Mouse (Mus musculus): Measurements from ENCODE around the gene Gm42791. TPM values are rescaled to one million over a fixed set of nuclear protein-coding genes. Genes with fewer than 3 reads are reported as not detected.

The Gm42791 gene
- polyA plus RNA-seq, 1 experiment from 2014 or later = 0.85 TPM

- H3K4me3 ChIP-seq = no peak overlapping the region
- DNase-seq (ENCODE audit: low spot score) = no peak
- 97% methylated on average over 1 of the region's 1 CpGs for WGBS
- peaks cover 4% of the 10 kb centered on the region for H3K9me3 ChIP-seq (replicated peaks)
- H3K4me1 ChIP-seq = peaks cover 23% of the 10 kb centered on the region
- H3K36me3 ChIP-seq = peaks cover 21% of the 10 kb centered on the region
- no peaks in the 10 kb centered on the region for H3K27me3 ChIP-seq (ENCODE audit: low read depth, poor library complexity, severe bottlenecking)
- no peak overlapping the region for H3K27ac ChIP-seq
These were observed 11.3 kb downstream of the Gm42791 start for GRCm38 (mm10) chr5:148983696-148984095.

GRCm38 (mm10) chr5:148983108-148983664 is 11.8 kb downstream of the Gm42791 start:
- H3K36me3 ChIP-seq = peaks cover 21% of the 10 kb centered on the region
- no peaks in the 10 kb centered on the region for H3K27me3 ChIP-seq (ENCODE audit: low read depth, poor library complexity, severe bottlenecking)
- WGBS = 57% methylated on average over 12 of the region's 12 CpGs
- H3K4me1 ChIP-seq = peaks cover 28% of the 10 kb centered on the region
- peaks cover 4% of the 10 kb centered on the region for H3K9me3 ChIP-seq (replicated peaks)
- peak; percentile 87 for DNase-seq (ENCODE audit: low spot score)
- H3K27ac ChIP-seq = peak overlapping the region; percentile 76
- H3K4me3 ChIP-seq = no peak overlapping the region

GRCm38 (mm10) chr5:148982396-148982795 is 12.6 kb downstream of the Gm42791 start:
- H3K27me3 ChIP-seq (ENCODE audit: low read depth, poor library complexity, severe bottlenecking) = no peaks in the 10 kb centered on the region
- peak overlapping the region; percentile 76 for H3K27ac ChIP-seq
- peaks cover 36% of the 10 kb centered on the region for H3K4me1 ChIP-seq
- DNase-seq (ENCODE audit: low spot score) = no peak
- 93% methylated on average over 7 of the region's 7 CpGs for WGBS
- H3K36me3 ChIP-seq = peaks cover 14% of the 10 kb centered on the region; the same call in 1 of the 2 replicates
- H3K9me3 ChIP-seq (replicated peaks) = no peaks in the 10 kb centered on the region
- no peak overlapping the region for H3K4me3 ChIP-seq

- no peak for DNase-seq (ENCODE audit: low spot score)
- Histone ChIP-seq H3K27me3 (ENCODE audit: low read depth, poor library complexity, severe bottlenecking) (no peaks in the 10 kb centered on the region), H3K4me3 (no peak overlapping the region), H3K4me1 (peaks cover 41% of the 10 kb centered on the region), H3K9me3 (replicated peaks) (no peaks in the 10 kb centered on the region), H3K36me3 (peaks cover 12% of the 10 kb centered on the region; the same call in 1 of the 2 replicates), H3K27ac (no peak overlapping the region)
- 60% methylated on average over 6 of the region's 6 CpGs for WGBS
These were observed 14.3 kb downstream of the Gm42791 start for GRCm38 (mm10) chr5:148980607-148981006.

- peak overlapping the region; percentile 69 for H3K27ac ChIP-seq
- peaks cover 5% of the 10 kb centered on the region; the same call in 1 of the 2 replicates for H3K36me3 ChIP-seq
- WGBS = 68% methylated on average over 18 of the region's 18 CpGs
- no peak overlapping the region for H3K4me3 ChIP-seq
- H3K4me1 ChIP-seq = peaks cover 41% of the 10 kb centered on the region
- no peaks in the 10 kb centered on the region for H3K9me3 ChIP-seq (replicated peaks)
- no peak for DNase-seq (ENCODE audit: low spot score)
- H3K27me3 ChIP-seq (ENCODE audit: low read depth, poor library complexity, severe bottlenecking) = no peaks in the 10 kb centered on the region
These were observed 16.3 kb downstream of the Gm42791 start for GRCm38 (mm10) chr5:148978458-148979165.

- Histone ChIP-seq H3K9me3 (replicated peaks) (no peaks in the 10 kb centered on the region), H3K4me1 (peaks cover 45% of the 10 kb centered on the region), H3K36me3 (peaks cover 5% of the 10 kb centered on the region; the same call in 1 of the 2 replicates), H3K4me3 (no peak overlapping the region), H3K27ac (peak overlapping the region; percentile 69), H3K27me3 (ENCODE audit: low read depth, poor library complexity, severe bottlenecking) (no peaks in the 10 kb centered on the region)
- 25% methylated on average over 14 of the region's 14 CpGs for WGBS
- DNase-seq (ENCODE audit: low spot score) = no peak
These were observed 17.1 kb downstream of the Gm42791 start for GRCm38 (mm10) chr5:148977698-148978457.

GRCm38 (mm10) chr5:148976876-148977275 is 18.1 kb downstream of the Gm42791 start:
- Histone ChIP-seq H3K4me1 (peaks cover 47% of the 10 kb centered on the region), H3K9me3 (replicated peaks) (no peaks in the 10 kb centered on the region), H3K36me3 (no peaks in the 10 kb centered on the region), H3K27me3 (ENCODE audit: low read depth, poor library complexity, severe bottlenecking) (no peaks in the 10 kb centered on the region), H3K4me3 (no peak overlapping the region), H3K27ac (peak overlapping the region; percentile 69; the same call in 1 of the 2 replicates)
- 73% methylated on average over 8 of the region's 8 CpGs for WGBS
- DNase-seq (ENCODE audit: low spot score) = no peak

- H3K4me3 ChIP-seq = no peak overlapping the region
- H3K4me1 ChIP-seq = peaks cover 49% of the 10 kb centered on the region
- H3K36me3 ChIP-seq = no peaks in the 10 kb centered on the region
- no peaks in the 10 kb centered on the region for H3K27me3 ChIP-seq (ENCODE audit: low read depth, poor library complexity, severe bottlenecking)
- H3K9me3 ChIP-seq (replicated peaks) = no peaks in the 10 kb centered on the region
- no peak overlapping the region for H3K27ac ChIP-seq
- WGBS = 94% methylated on average over 12 of the region's 12 CpGs
- no peak for DNase-seq (ENCODE audit: low spot score)
These were observed 19.9 kb downstream of the Gm42791 start for GRCm38 (mm10) chr5:148975035-148975434.

- 0 out of 2 replicates have a peak overlapping the region, but pooled peaks have one; percentile 2 for H3K4me3 ChIP-seq
- H3K27me3 ChIP-seq (ENCODE audit: low read depth, poor library complexity, severe bottlenecking) = no peaks in the 10 kb centered on the region
- H3K4me1 ChIP-seq = peaks cover 47% of the 10 kb centered on the region
- no peak for DNase-seq (ENCODE audit: low spot score)
- peak overlapping the region; percentile 42; the same call in 1 of the 2 replicates for H3K27ac ChIP-seq
- 5% methylated on average over 6 of the region's 6 CpGs for WGBS
- no peaks in the 10 kb centered on the region for H3K36me3 ChIP-seq
- no peaks in the 10 kb centered on the region for H3K9me3 ChIP-seq (replicated peaks)
These were observed 21.8 kb downstream of the Gm42791 start for GRCm38 (mm10) chr5:148973019-148973668.

GRCm38 (mm10) chr5:148972167-148972566 is 22.8 kb downstream of the Gm42791 start:
- H3K4me1 ChIP-seq = peaks cover 43% of the 10 kb centered on the region
- no peaks in the 10 kb centered on the region for H3K27me3 ChIP-seq (ENCODE audit: low read depth, poor library complexity, severe bottlenecking)
- no peak for DNase-seq (ENCODE audit: low spot score)
- no peak overlapping the region for H3K27ac ChIP-seq
- WGBS = 91% methylated on average over 8 of the region's 8 CpGs
- H3K36me3 ChIP-seq = no peaks in the 10 kb centered on the region
- no peaks in the 10 kb centered on the region for H3K9me3 ChIP-seq (replicated peaks)
- H3K4me3 ChIP-seq = no peak overlapping the region

GRCm38 (mm10) chr5:148969648-148970047 is 25.3 kb downstream of the Gm42791 start:
- Histone ChIP-seq H3K9me3 (replicated peaks) (no peaks in the 10 kb centered on the region), H3K36me3 (no peaks in the 10 kb centered on the region), H3K4me1 (peaks cover 52% of the 10 kb centered on the region), H3K27ac (peak overlapping the region; percentile 38), H3K4me3 (no peak overlapping the region), H3K27me3 (ENCODE audit: low read depth, poor library complexity, severe bottlenecking) (no peaks in the 10 kb centered on the region)
- DNase-seq (ENCODE audit: low spot score) = peak; percentile 49
- WGBS = 59% methylated on average over 9 of the region's 9 CpGs

- no peaks in the 10 kb centered on the region for H3K27me3 ChIP-seq (ENCODE audit: low read depth, poor library complexity, severe bottlenecking)
- no peak for DNase-seq (ENCODE audit: low spot score)
- WGBS = 45% methylated on average over 7 of the region's 7 CpGs
- peak overlapping the region; percentile 38 for H3K27ac ChIP-seq
- H3K36me3 ChIP-seq = no peaks in the 10 kb centered on the region
- no peak overlapping the region for H3K4me3 ChIP-seq
- peaks cover 52% of the 10 kb centered on the region for H3K4me1 ChIP-seq
- no peaks in the 10 kb centered on the region for H3K9me3 ChIP-seq (replicated peaks)
These were observed 25.9 kb downstream of the Gm42791 start for GRCm38 (mm10) chr5:148968958-148969576.
